Mouse (Mus musculus) bone marrow, adult 2 months (tissue): ENCODE data around the gene Gpr18. TPM values are rescaled to one million over a fixed set of nuclear protein-coding genes. Genes with fewer than 3 reads are reported as not detected.

Experiments
- H3K27ac ChIP-seq: fragments of 200-500 bp; 2 replicates; pipeline ENCODE4 v1.5.1; 2012; ENCODE audit warnings: low read depth, mild to moderate bottlenecking, control low read depth, inconsistent platforms, low read length; ENCODE audit not compliant: control insufficient read depth, poor library complexity, insufficient read depth
- H3K4me1 ChIP-seq: fragments of 200-500 bp; 2 replicates; pipeline ENCODE4 v1.6.1; 2011; ENCODE audit warnings: low read length; ENCODE audit not compliant: control insufficient read depth, insufficient read depth
- H3K4me3 ChIP-seq: fragments of 200-500 bp; replicated peaks from 2 replicates; pipeline ENCODE3; 2011; ENCODE audit warnings: mild to moderate bottlenecking, low read depth, low read length, control low read depth; ENCODE audit not compliant: control insufficient read depth
- CTCF ChIP-seq: fragments of 200-500 bp; IDR thresholded peaks from 2 replicates; pipeline ENCODE4 v1.5.1; 2011; ENCODE audit warnings: low read length, control low read depth; ENCODE audit not compliant: control insufficient read depth, insufficient read depth
- POLR2A ChIP-seq: fragments of 200-500 bp; IDR thresholded peaks from 2 replicates; pipeline ENCODE4 v1.6.1; 2011; ENCODE audit warnings: low read depth, mild to moderate bottlenecking, control low read depth, low read length, borderline replicate concordance; ENCODE audit not compliant: control insufficient read depth
- WGBS: fragments of 180-500 bp; shearing (Covaris S2); methylation state at CpG from one replicate; pipeline ENCODE4 v1.1.7; 2018; 5-methylcytosine and 5-hydroxymethylcytosine counted together
- polyA plus RNA-seq: library from polyadenylated mRNA; stranded (reverse); fragments of >200 nt; gene quantifications from 2 replicates; pipeline ENCODE4 v1.2.4, GENCODE M21; 2011; ENCODE audit warnings: low replicate concordance; ENCODE audit not compliant: missing spikeins, insufficient read depth, insufficient read length

Gpr18 gene
- polyA plus RNA-seq, 1 experiment = 3.4 TPM

GRCm38 (mm10) chr14:121946728-121947127, 31.1 kb upstream of the Gpr18 start:
- Histone ChIP-seq H3K27ac (no peak overlapping the region), H3K4me3 (no peak overlapping the region), H3K4me1 (peaks cover 5% of the 10 kb centered on the region; the same call in 1 of the 2 replicates)
- TF ChIP-seq CTCF = no peak
- TF ChIP-seq POLR2A = no peak
- WGBS = 70% methylated on average over 8 of the region's 8 CpGs

GRCm38 (mm10) chr14:121946131-121946530, 30.6 kb upstream of the Gpr18 start:
- Histone ChIP-seq H3K4me3 (no peak overlapping the region), H3K4me1 (peaks cover 3% of the 10 kb centered on the region; the same call in 1 of the 2 replicates), H3K27ac (no peak overlapping the region)
- no peak for TF ChIP-seq CTCF
- TF ChIP-seq POLR2A = no peak
- WGBS = 73% methylated on average over 5 of the region's 5 CpGs

GRCm38 (mm10) chr14:121939582-121939981, 24.0 kb upstream of the Gpr18 start:
- H3K4me3 ChIP-seq = no peak overlapping the region
- H3K27ac ChIP-seq = peak overlapping the region; percentile 77; the same call in 1 of the 2 replicates
- TF ChIP-seq CTCF (no peak), POLR2A (no peak)
- peaks cover 12% of the 10 kb centered on the region for H3K4me1 ChIP-seq
- 84% methylated on average over 3 of the region's 3 CpGs for WGBS

GRCm38 (mm10) chr14:121938256-121939191, 22.9 kb upstream of the Gpr18 start:
- H3K27ac ChIP-seq = peak overlapping the region; percentile 78
- H3K4me1 ChIP-seq = peaks cover 16% of the 10 kb centered on the region
- H3K4me3 ChIP-seq = no peak overlapping the region
- WGBS = 22% methylated on average over 11 of the region's 11 CpGs
- TF ChIP-seq CTCF (no peak), POLR2A (no peak)

GRCm38 (mm10) chr14:121937601-121938255, 22.1 kb upstream of the Gpr18 start:
- WGBS = 30% methylated on average over 11 of the region's 11 CpGs
- H3K4me3 ChIP-seq = no peak overlapping the region
- no peak for TF ChIP-seq CTCF
- TF ChIP-seq POLR2A = peak; percentile 35; the same call in 1 of the 2 replicates
- H3K27ac ChIP-seq = peak overlapping the region; percentile 77
- peaks cover 16% of the 10 kb centered on the region for H3K4me1 ChIP-seq

- peak overlapping the region; percentile 7; the same call in 1 of the 2 replicates for H3K27ac ChIP-seq
- H3K4me3 ChIP-seq = no peak overlapping the region
- peaks cover 18% of the 10 kb centered on the region for H3K4me1 ChIP-seq
- WGBS = 71% methylated on average over 8 of the region's 8 CpGs
- no peak for TF ChIP-seq POLR2A
- no peak for TF ChIP-seq CTCF
Measured at GRCm38 (mm10) chr14:121936856-121937255, 21.3 kb upstream of the Gpr18 start.

- peaks cover 21% of the 10 kb centered on the region for H3K4me1 ChIP-seq
- WGBS = 76% methylated on average over 4 of the region's 4 CpGs
- TF ChIP-seq POLR2A (no peak), CTCF (no peak)
Measured at GRCm38 (mm10) chr14:121936356-121936755, 20.8 kb upstream of the Gpr18 start.

GRCm38 (mm10) chr14:121934597-121934946, 19.0 kb upstream of the Gpr18 start:
- Histone ChIP-seq H3K27ac (no peak overlapping the region), H3K4me1 (peaks cover 22% of the 10 kb centered on the region), H3K4me3 (no peak overlapping the region)
- TF ChIP-seq CTCF = no peak
- no peak for TF ChIP-seq POLR2A
- 16% methylated on average over 5 of the region's 5 CpGs for WGBS

More at GRCm38 (mm10) chr14:121936356-121936755, 20.8 kb upstream of the Gpr18 start:
- no peak overlapping the region for H3K27ac ChIP-seq
- no peak overlapping the region for H3K4me3 ChIP-seq
